Mouse (Mus musculus) CH12.LX (cell line): Measurements from ENCODE around the gene Thoc3. TPM values are rescaled to one million over a fixed set of nuclear protein-coding genes. Genes with fewer than 3 reads are reported as not detected.

Experiments
- DNase-seq: peaks from one replicate; pipeline ENCODE4 v3.0.0-alpha.2; 2013; ENCODE audit errors: extremely low read depth
- H3K27ac ChIP-seq: 2 replicates; pipeline ENCODE4 v1.5.1; 2012; ENCODE audit warnings: low read depth, mild to moderate bottlenecking, control low read depth, moderate library complexity; ENCODE audit not compliant: insufficient read depth
- H3K27me3 ChIP-seq: replicated peaks from 2 replicates; pipeline ENCODE3; 2012; ENCODE audit warnings: inconsistent platforms
- H3K36me3 ChIP-seq, 2 experiments: replicated peaks in 1 of 2; 2 replicates each; pipeline versions ENCODE3 to v1.6.1; 2012; ENCODE audit warnings: inconsistent platforms in 1 of 2, low read length in 1 of 2, mild to moderate bottlenecking in 1 of 2, mixed read lengths in 1 of 2, moderate library complexity in 1 of 2; ENCODE audit not compliant: control insufficient read depth in 1 of 2, insufficient read depth in 1 of 2
- H3K4me1 ChIP-seq, 2 experiments: 2 replicates each; pipeline ENCODE4 v1.6.1; 2012; ENCODE audit warnings: inconsistent platforms in 1 of 2, moderate library complexity in 1 of 2; ENCODE audit not compliant: insufficient read depth in 2 of 2, control insufficient read depth in 1 of 2
- H3K4me2 ChIP-seq: 2 replicates; pipeline ENCODE4 v1.6.1; 2012; ENCODE audit warnings: low read depth, mild to moderate bottlenecking, control low read depth; ENCODE audit not compliant: poor library complexity, insufficient read depth, severe bottlenecking
- H3K4me3 ChIP-seq, 3 experiments: fragments of 150-350 bp in 1 of 3; sonication (generic) in 1 of 3; replicated peaks in 1 of 3; 2 replicates each; pipeline versions ENCODE3 to v1.5.1; 2011 to 2012; ENCODE audit warnings: low read depth in 2 of 3, low read length in 2 of 3, mild to moderate bottlenecking in 2 of 3, moderate library complexity in 2 of 3, control low read depth in 1 of 3, improper control_type of control experiment in 1 of 3, inconsistent platforms in 1 of 3, mixed read lengths in 1 of 3; ENCODE audit not compliant: poor library complexity in 1 of 3
- H3K79me2 ChIP-seq: replicated peaks from 2 replicates; pipeline ENCODE4 v1.6.1; 2012; ENCODE audit warnings: mild to moderate bottlenecking, moderate library complexity; ENCODE audit not compliant: control insufficient read depth, poor library complexity, insufficient read depth, severe bottlenecking; ENCODE audit errors: extremely low read depth
- H3K9ac ChIP-seq: 2 replicates; pipeline ENCODE4 v1.6.1; 2012; ENCODE audit warnings: low read depth, mild to moderate bottlenecking, control low read depth, moderate library complexity; ENCODE audit not compliant: insufficient read depth
- H3K9me3 ChIP-seq: replicated peaks from 2 replicates; pipeline ENCODE3; 2012; ENCODE audit warnings: low read length, inconsistent platforms, mixed read lengths
- BHLHE40 ChIP-seq: IDR thresholded peaks from 2 replicates; pipeline ENCODE4 v1.6.1; 2011; ENCODE audit warnings: mild to moderate bottlenecking, low read depth, low read length, improper control_type of control experiment
- CHD1 ChIP-seq: IDR thresholded peaks from 2 replicates; pipeline ENCODE4 v1.6.1; 2012; ENCODE audit warnings: low read depth, low read length, improper control_type of control experiment, inconsistent platforms
- E2F4 ChIP-seq: IDR thresholded peaks from 2 replicates; pipeline ENCODE4 v1.6.1; 2011; ENCODE audit warnings: low read depth, low read length, improper control_type of control experiment; ENCODE audit not compliant: insufficient replicate concordance
- ELF1 ChIP-seq: IDR thresholded peaks from 2 replicates; pipeline ENCODE4 v1.6.1; 2014; ENCODE audit warnings: low read depth, mild to moderate bottlenecking, inconsistent platforms, low read length, improper control_type of control experiment
- EP300 ChIP-seq: IDR thresholded peaks from 2 replicates; pipeline ENCODE4 v1.6.1; 2011; ENCODE audit warnings: low read length, improper control_type of control experiment
- ETS1 ChIP-seq: conservative IDR thresholded peaks from 2 replicates; pipeline ENCODE4 v1.6.1; 2012; ENCODE audit warnings: low read depth, mild to moderate bottlenecking, inconsistent platforms, low read length, improper control_type of control experiment, moderate library complexity
- HCFC1 ChIP-seq: IDR thresholded peaks from 2 replicates; pipeline ENCODE4 v1.6.1; 2012; ENCODE audit warnings: low read depth, mild to moderate bottlenecking, inconsistent platforms, low read length, improper control_type of control experiment
- JUND ChIP-seq: conservative IDR thresholded peaks from 2 replicates; pipeline ENCODE4 v1.6.1; 2011; ENCODE audit warnings: low read depth, low read length, improper control_type of control experiment
- KAT2A ChIP-seq: IDR thresholded peaks from 2 replicates; pipeline ENCODE4 v1.6.1; 2012; ENCODE audit warnings: low read length, improper control_type of control experiment, inconsistent platforms; ENCODE audit not compliant: insufficient replicate concordance
- MAZ ChIP-seq: IDR thresholded peaks from 2 replicates; pipeline ENCODE4 v1.6.1; 2012; ENCODE audit warnings: low read depth, mild to moderate bottlenecking, inconsistent platforms, low read length, improper control_type of control experiment, moderate library complexity
- MEF2A ChIP-seq: IDR thresholded peaks from 2 replicates; pipeline ENCODE4 v1.6.1; 2014; ENCODE audit warnings: low read depth, mild to moderate bottlenecking, inconsistent platforms, low read length, improper control_type of control experiment, borderline replicate concordance
- MXI1 ChIP-seq: IDR thresholded peaks from 2 replicates; pipeline ENCODE4 v1.6.1; 2011; ENCODE audit warnings: mild to moderate bottlenecking, low read depth, low read length, improper control_type of control experiment
- MYC ChIP-seq: IDR thresholded peaks from 2 replicates; pipeline ENCODE4 v1.6.1; 2011; ENCODE audit warnings: low read depth, mild to moderate bottlenecking, improper control_type of control experiment, low read length
- RAD21 ChIP-seq: IDR thresholded peaks from 2 replicates; pipeline ENCODE4 v1.6.1; 2011; ENCODE audit warnings: low read depth, mild to moderate bottlenecking, low read length, improper control_type of control experiment, moderate library complexity
- RCOR1 ChIP-seq: conservative IDR thresholded peaks from 2 replicates; pipeline ENCODE4 v1.6.1; 2012; ENCODE audit warnings: low read depth, mild to moderate bottlenecking, inconsistent platforms, low read length, improper control_type of control experiment
- SMC3 ChIP-seq: IDR thresholded peaks from 2 replicates; pipeline ENCODE4 v1.6.1; 2011; ENCODE audit warnings: low read depth, low read length, improper control_type of control experiment
- TCF12 ChIP-seq: IDR thresholded peaks from 2 replicates; pipeline ENCODE4 v1.6.1; 2014; ENCODE audit warnings: low read depth, mild to moderate bottlenecking, inconsistent platforms, low read length, improper control_type of control experiment
- USF2 ChIP-seq: conservative IDR thresholded peaks from 2 replicates; pipeline ENCODE4 v1.6.1; 2011; ENCODE audit warnings: low read depth, low read length, improper control_type of control experiment
- ZC3H11A ChIP-seq: IDR thresholded peaks from 2 replicates; pipeline ENCODE4 v1.6.1; 2012; ENCODE audit warnings: low read depth, mild to moderate bottlenecking, inconsistent platforms, low read length, improper control_type of control experiment
- ZKSCAN1 ChIP-seq: IDR thresholded peaks from 2 replicates; pipeline ENCODE4 v1.6.1; 2012; ENCODE audit warnings: low read depth, inconsistent platforms, low read length, improper control_type of control experiment, borderline replicate concordance
- ZMIZ1 ChIP-seq: IDR thresholded peaks from 2 replicates; pipeline ENCODE4 v1.6.1; 2012; ENCODE audit warnings: low read depth, mild to moderate bottlenecking, inconsistent platforms, low read length, improper control_type of control experiment
- ZNF384 ChIP-seq: IDR thresholded peaks from 2 replicates; pipeline ENCODE4 v1.6.1; 2012; ENCODE audit warnings: low read depth, low read length, improper control_type of control experiment, inconsistent platforms
- dilution Hi-C: fragments of 300-500 bp; cut with MboI; formaldehyde crosslinking; loops from 2 replicates; pipeline ENCODE4 v1.14.3; 2020; ENCODE audit warnings: low sequenced_read_pairs; ENCODE audit not compliant: extremely low pct_unique_long_range_greater_than_20kb, extremely low pct_ligation_motif_present
- in situ Hi-C: fragments of 300-500 bp; cut with MboI; formaldehyde crosslinking; loops from 3 replicates; pipeline ENCODE4 v1.14.3; 2019; ENCODE audit warnings: low sequenced_read_pairs, low pct_ligation_motif_present, low pct_unique_long_range_greater_than_20kb, mixed read lengths
- polyA plus RNA-seq: library from polyadenylated mRNA; unstranded; fragments of >175 nt; gene quantifications from 2 replicates; pipeline ENCODE4 v1.2.1, GENCODE M21; 2012; ENCODE audit warnings: low read depth; ENCODE audit not compliant: insufficient read length
- total RNA-seq, 2 experiments: library from RNA; depleted of rRNA; stranded (reverse); fragments of 300-350 nt in 1 of 2; fragments of >200 nt in 1 of 2; gene quantifications; 2 replicates each; pipeline ENCODE4 v1.2.3; 2012 to 2014

The Thoc3 gene
- total and polyA plus RNA-seq, 3 experiments = 72.1 to 93.1 (median 77.5) TPM

- Histone ChIP-seq H3K9me3 (peaks cover 13% of the 10 kb centered on the region), H3K27ac (no peak overlapping the region), H3K4me3 (no peak overlapping the region), H3K79me2 (no peaks in the 10 kb centered on the region), H3K4me1 (peaks cover 0 to 32% of the 10 kb centered on the region in 2 experiments; a peak in 2 of 4 replicates), H3K9ac (no peak overlapping the region), H3K4me2 (no peak overlapping the region), H3K27me3 (no peaks in the 10 kb centered on the region)
- DNase-seq = peak; percentile 60
- in situ Hi-C loops = no loop called here
- no peak for TF ChIP-seq JUND
- TF ChIP-seq RAD21 = no peak
- TF ChIP-seq USF2 = no peak
- TF ChIP-seq ZC3H11A = no peak
- no peak for TF ChIP-seq MYC
- TF ChIP-seq KAT2A = no peak
- TF ChIP-seq ZMIZ1 = no peak
- no peak for TF ChIP-seq MEF2A
- TF ChIP-seq ZKSCAN1 = no peak
- TF ChIP-seq ETS1 = no peak
- TF ChIP-seq EP300 = peak; percentile 34; the same call in 1 of the 2 replicates
- no peak for TF ChIP-seq HCFC1
- no peak for TF ChIP-seq ELF1
- TF ChIP-seq TCF12 = peak; percentile 68; the same call in 1 of the 2 replicates
- TF ChIP-seq, all 38 proteins: peak for 2
- H3K36me3 ChIP-seq = no peaks in the 10 kb centered on the region
- dilution Hi-C loops = no loop called here
Measured at GRCm38 (mm10) chr13:54425269-54425668, 43.4 kb downstream of the Thoc3 start.

- no peak overlapping the region for H3K4me3 ChIP-seq
- TF ChIP-seq ZNF384 (no peak), BHLHE40 (no peak), MAZ (no peak), MXI1 (no peak), TCF12 (no peak), RCOR1 (no peak), MEF2A (no peak), HCFC1 (no peak), E2F4 (no peak), CHD1 (no peak), SMC3 (no peak), ETS1 (no peak)
- TF ChIP-seq, all 38 proteins: peak for 0
- H3K4me2 ChIP-seq = no peak overlapping the region
- H3K4me1 ChIP-seq = peaks cover 0 to 12% of the 10 kb centered on the region in 2 experiments; a peak in 2 of 4 replicates
- H3K79me2 ChIP-seq = no peaks in the 10 kb centered on the region
- H3K9ac ChIP-seq = no peak overlapping the region
- dilution Hi-C loops = no loop called here
- no peaks in the 10 kb centered on the region for H3K36me3 ChIP-seq
- in situ Hi-C loops = no loop called here
- H3K27me3 ChIP-seq = peaks cover 7% of the 10 kb centered on the region
- no peak for DNase-seq
- H3K27ac ChIP-seq = no peak overlapping the region
- peaks cover 17% of the 10 kb centered on the region for H3K9me3 ChIP-seq
Measured at GRCm38 (mm10) chr13:54420226-54420625, 48.4 kb downstream of the Thoc3 start.
